Comparison of ENCODE assay signal across 32 mouse cellular contexts in the genomic region with DNA sequence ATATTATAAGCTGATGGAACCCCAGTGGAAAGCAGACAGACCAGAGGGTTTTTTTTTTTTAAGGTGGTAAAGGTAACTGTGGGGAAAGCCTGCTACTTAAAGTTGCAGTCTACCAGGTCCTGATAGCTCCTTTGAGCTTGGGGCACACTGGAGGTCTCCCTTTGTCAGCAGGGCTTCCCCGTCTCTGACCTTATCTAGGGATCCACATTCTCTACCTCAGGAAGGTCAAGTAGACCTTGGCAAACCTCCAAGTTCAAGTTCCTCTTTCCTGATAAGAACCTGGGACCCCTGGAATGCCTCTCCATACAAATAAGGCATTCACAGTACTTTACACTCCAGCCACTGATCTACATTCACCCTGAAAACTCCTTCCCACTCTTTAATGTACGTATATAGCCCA.
DNase-seq lines count a peak whose midpoint lies in the region; ATAC-seq and TF ChIP-seq lines count a peak whose summit lies in the region.
"Had no signal": no experiment of that assay in that cellular context is flagged by ENCODE, and none has a peak within 500 bp of the region (broad histone marks: within the 10 kb centered on the region; RNA-seq: fewer than 3 reads in every experiment).

No protein-coding gene starts in this region.

- no peak overlapping the region for H3K9ac ChIP-seq in heart, embryonic 14.5 days (ENCODE audit: low read length)
- no peak overlapping the region for H3K9ac ChIP-seq in MEL (ENCODE audit: control insufficient read depth, low read depth, low read length, poor library complexity, severe bottlenecking)
- H3K9ac ChIP-seq: embryonic facial prominence, embryonic 15.5 days; forebrain, embryonic 13.5 days; hindbrain, embryonic 14.5 days; limb, embryonic 15.5 days; liver, embryonic 13.5 days; midbrain, embryonic 15.5 days; neural tube, embryonic 15.5 days; stomach, embryonic 15.5 days had no signal

- no peak for TF ChIP-seq RAD21 in MEL (IDR thresholded peaks at IDR 0.05; ENCODE audit: low read depth, low read length)

- peak overlapping the region in 1 of 2 experiments; percentile 25; a peak in 2 of 4 replicates for H3K27ac ChIP-seq in heart, embryonic 14.5 days (replicated peaks in 1 of 2; ENCODE audit: control insufficient read depth in 1 of 2, insufficient read depth in 1 of 2, low read depth in 2 of 2, low read length in 2 of 2)
- H3K27ac ChIP-seq in MEL (ENCODE audit: control insufficient read depth, low read depth, low read length) = no peak overlapping the region
- H3K27ac ChIP-seq: embryonic facial prominence, embryonic 10.5 days; embryonic facial prominence, embryonic 15.5 days; forebrain, embryonic 13.5 days; gastrocnemius, adult 2 months; hindbrain, embryonic 14.5 days; limb, embryonic 10.5 days; limb, embryonic 15.5 days; liver, embryonic 13.5 days; midbrain, embryonic 10.5 days; midbrain, embryonic 15.5 days; neural tube, embryonic 15.5 days; stomach, embryonic 15.5 days had no signal

- no peaks in the 10 kb centered on the region for H3K27me3 ChIP-seq in heart, embryonic 14.5 days (ENCODE audit: control insufficient read depth, insufficient read depth, low read length)
- no peaks in the 10 kb centered on the region for H3K27me3 ChIP-seq in MEL (ENCODE audit: control insufficient read depth in 1 of 2, insufficient read depth in 2 of 2, low read length in 2 of 2)
- H3K27me3 ChIP-seq: CH12.LX; embryonic facial prominence, embryonic 15.5 days; forebrain, embryonic 13.5 days; limb, embryonic 15.5 days; liver, embryonic 13.5 days; midbrain, embryonic 15.5 days; neural tube, embryonic 15.5 days; Patski; stomach, embryonic 15.5 days had no signal

- H3K36me3 ChIP-seq in heart, embryonic 14.5 days (ENCODE audit: control insufficient read depth, insufficient read depth, low read length) = no peaks in the 10 kb centered on the region
- 0 out of 4 replicates have a peak, but pooled peaks cover 0 to 2% of the 10 kb centered on the region in 2 experiments for H3K36me3 ChIP-seq in MEL (ENCODE audit: control insufficient read depth in 1 of 2, insufficient read depth in 2 of 2, low read length in 2 of 2)
- H3K36me3 ChIP-seq: embryonic facial prominence, embryonic 10.5 days; embryonic facial prominence, embryonic 15.5 days; limb, embryonic 10.5 days; limb, embryonic 15.5 days; liver, embryonic 13.5 days; midbrain, embryonic 10.5 days; midbrain, embryonic 15.5 days; neural tube, embryonic 15.5 days; stomach, embryonic 15.5 days had no signal

- peak; percentile 62; the same call in 1 of the 2 replicates for ATAC-seq in heart, embryonic 14.5 days (ENCODE audit: insufficient number of reproducible peaks, insufficient read depth, low FRiP score, low read depth)
- peak; percentile 68 to 71 for ATAC-seq in hematopoietic stem cell, adult 5-6 weeks (replicated peaks in 1 of 2; ENCODE audit: insufficient read depth in 1 of 2, low FRiP score in 2 of 2, low TSS enrichment in 1 of 2, low read depth in 1 of 2, poor library complexity in 2 of 2, severe bottlenecking in 2 of 2)
- ATAC-seq: forebrain, embryonic 13.5 days; intestine, postnatal 0 days; midbrain, embryonic 15.5 days; Patski had no signal

- H3K9me3 ChIP-seq in heart, embryonic 14.5 days (ENCODE audit: control insufficient read depth, low read length) = no peaks in the 10 kb centered on the region
- H3K9me3 ChIP-seq in MEL (replicated peaks; ENCODE audit: insufficient read depth, low read length) = no peaks in the 10 kb centered on the region
- H3K9me3 ChIP-seq: embryonic facial prominence, embryonic 10.5 days; embryonic facial prominence, embryonic 15.5 days; forebrain, embryonic 13.5 days; limb, embryonic 10.5 days; limb, embryonic 15.5 days; liver, embryonic 13.5 days; midbrain, embryonic 10.5 days; midbrain, embryonic 15.5 days; neural tube, embryonic 15.5 days; stomach, embryonic 15.5 days had no signal

- no peak for TF ChIP-seq CTCF in MEL (IDR thresholded peaks at IDR 0.05 in 2 of 3, conservative IDR thresholded peaks at IDR 0.05 in 1 of 3; ENCODE audit: control insufficient read depth in 1 of 3, insufficient read depth in 1 of 3, low read depth in 2 of 3, low read length in 3 of 3, poor library complexity in 1 of 3, severe bottlenecking in 1 of 3)

- no peaks in the 10 kb centered on the region for H3K79me2 ChIP-seq in MEL (ENCODE audit: control insufficient read depth, insufficient read depth, low read length, poor library complexity)

- no peak for TF ChIP-seq POLR2A in MEL (IDR thresholded peaks at IDR 0.05; ENCODE audit: control insufficient read depth in 1 of 2, insufficient read depth in 1 of 2, low read depth in 1 of 2, low read length in 2 of 2, poor library complexity in 1 of 2)

- 9% methylated on average over 2 of the region's 2 CpGs for WGBS in heart, embryonic 14.5 days

- H3K4me2 ChIP-seq in heart, embryonic 14.5 days (ENCODE audit: low read length) = no peak overlapping the region
- H3K4me2 ChIP-seq: embryonic facial prominence, embryonic 15.5 days; forebrain, embryonic 13.5 days; hindbrain, embryonic 14.5 days; limb, embryonic 15.5 days; liver, embryonic 13.5 days; midbrain, embryonic 15.5 days; neural tube, embryonic 15.5 days; stomach, embryonic 15.5 days had no signal

- no peak overlapping the region for H3K4me3 ChIP-seq in heart, embryonic 14.5 days (ENCODE audit: control insufficient read depth in 1 of 2, insufficient read depth in 1 of 2, low read depth in 1 of 2, low read length in 2 of 2)
- no peak overlapping the region for H3K4me3 ChIP-seq in MEL (ENCODE audit: control insufficient read depth in 1 of 2, insufficient read depth in 1 of 2, low read depth in 2 of 2, low read length in 2 of 2)
- H3K4me3 ChIP-seq: embryonic facial prominence, embryonic 10.5 days; embryonic facial prominence, embryonic 15.5 days; forebrain, embryonic 13.5 days; gastrocnemius, adult 2 months; limb, embryonic 10.5 days; limb, embryonic 15.5 days; liver, embryonic 13.5 days; midbrain, embryonic 10.5 days; midbrain, embryonic 15.5 days; neural tube, embryonic 15.5 days; stomach, embryonic 15.5 days had no signal

- TF ChIP-seq EP300 in MEL (IDR thresholded peaks at IDR 0.05; ENCODE audit: low read depth in 1 of 2, low read length in 2 of 2) = no peak

- peaks cover 14 to 34% of the 10 kb centered on the region in 2 experiments for H3K4me1 ChIP-seq in heart, embryonic 14.5 days (ENCODE audit: control insufficient read depth in 2 of 2, insufficient read depth in 2 of 2, low read length in 2 of 2)
- no peaks in the 10 kb centered on the region; a peak in 1 of 4 replicates for H3K4me1 ChIP-seq in MEL (ENCODE audit: control insufficient read depth in 1 of 2, insufficient read depth in 2 of 2, low read length in 2 of 2)
- H3K4me1 ChIP-seq: embryonic facial prominence, embryonic 10.5 days; limb, embryonic 10.5 days; liver, embryonic 13.5 days; midbrain, embryonic 10.5 days; midbrain, embryonic 15.5 days; neural tube, embryonic 15.5 days; stomach, embryonic 15.5 days had no signal

- DNase-seq in heart, adult 8-10 months (ENCODE audit: low spot score) = no peak
- DNase-seq in 416B (ENCODE audit: low read depth) (peak; percentile 26), MEL (ENCODE audit: low read depth, low spot score) (peak; percentile 65)
- DNase-seq in gastrocnemius, adult 18-20 months (ENCODE audit: low spot score) = no peak
- DNase-seq: adrenal gland, adult 2 months; cerebellum, adult 2 months; cerebellum, postnatal 14 days; gastrocnemius, adult 2 months; gastrocnemius, postnatal 36 days; kidney, adult 9 months; kidney, postnatal 14 days; layer of hippocampus, adult 9-11 months; liver, embryonic 13.5 days; lung, adult 18-20 months; lung, postnatal 14 days; retina, postnatal 1 day; right cerebral cortex, postnatal 25 days had no signal

TF ChIP-seq in MEL, 35 proteins besides CTCF, POLR2A, EP300 and RAD21:
- no peak for TF ChIP-seq POLR2AphosphoS2 (IDR thresholded peaks at IDR 0.05; ENCODE audit: low read length)
- TF ChIP-seq ZMIZ1 (IDR thresholded peaks at IDR 0.05; ENCODE audit: low read depth, low read length) = no peak
- no peak for TF ChIP-seq MAX (IDR thresholded peaks at IDR 0.05; ENCODE audit: low read length)
- TF ChIP-seq TBP (IDR thresholded peaks at IDR 0.05; ENCODE audit: low read depth, low read length) = no peak
- TF ChIP-seq TAL1 (IDR thresholded peaks at IDR 0.05; ENCODE audit: low read length) = peak; percentile 32; the same call in 1 of the 2 replicates
- no peak for TF ChIP-seq CHD1 (IDR thresholded peaks at IDR 0.05; ENCODE audit: low read depth, low read length)
- peak; percentile 18; the same call in 1 of the 2 replicates for TF ChIP-seq ZNF384 (IDR thresholded peaks at IDR 0.05; ENCODE audit: low read depth, low read length)
- peak; percentile 39; the same call in 1 of the 2 replicates for TF ChIP-seq GATA1 (IDR thresholded peaks at IDR 0.05; ENCODE audit: low read depth, low read length)
- no peak for TF ChIP-seq POLR2AphosphoS5 (IDR thresholded peaks at IDR 0.05; ENCODE audit: borderline replicate concordance, low read depth, low read length)
- TF ChIP-seq MAZ (IDR thresholded peaks at IDR 0.05; ENCODE audit: low read depth, low read length) = no peak
TF ChIP-seq in MEL: peak in this region for 3.

Comparison
In these comparisons a context has a peak if more than half of its experiments do, and no peak if none do; other contexts are left out.
1. DNase-seq: peak in 416B (single experiment) and MEL (single experiment); none in heart, adult 8-10 months (single experiment) and gastrocnemius, adult 18-20 months (single experiment).